Mouse (Mus musculus) CH12.LX (cell line): ENCODE data around the gene 4930544D05Rik.

Source experiments
- CTCF ChIP-seq, 2 experiments: IDR thresholded peaks in 1 of 2; conservative IDR thresholded peaks in 1 of 2; 2 replicates each; pipeline ENCODE4 v1.5.1; 2011 to 2012; ENCODE audit warnings: low read depth in 2 of 2, low read length in 2 of 2, improper control_type of control experiment in 1 of 2, inconsistent platforms in 1 of 2, mild to moderate bottlenecking in 1 of 2, moderate library complexity in 1 of 2
- EP300 ChIP-seq: IDR thresholded peaks from 2 replicates; pipeline ENCODE4 v1.6.1; 2011; ENCODE audit warnings: low read length, improper control_type of control experiment
- IRF4 ChIP-seq: IDR thresholded peaks from 2 replicates; pipeline ENCODE4 v1.6.1; 2014; ENCODE audit warnings: low read depth, mild to moderate bottlenecking, inconsistent platforms, low read length, improper control_type of control experiment
- POLR2A ChIP-seq: IDR thresholded peaks from 2 replicates; pipeline ENCODE4 v1.6.1; 2011; ENCODE audit warnings: low read depth, mild to moderate bottlenecking, improper control_type of control experiment, low read length
- RAD21 ChIP-seq: IDR thresholded peaks from 2 replicates; pipeline ENCODE4 v1.6.1; 2011; ENCODE audit warnings: low read depth, mild to moderate bottlenecking, low read length, improper control_type of control experiment, moderate library complexity
- TBP ChIP-seq: conservative IDR thresholded peaks from 2 replicates; pipeline ENCODE4 v1.6.1; 2011; ENCODE audit warnings: low read depth, low read length, improper control_type of control experiment
- TCF12 ChIP-seq: IDR thresholded peaks from 2 replicates; pipeline ENCODE4 v1.6.1; 2014; ENCODE audit warnings: low read depth, mild to moderate bottlenecking, inconsistent platforms, low read length, improper control_type of control experiment
- USF1 ChIP-seq: IDR thresholded peaks from 2 replicates; pipeline ENCODE4 v1.6.1; 2014; ENCODE audit warnings: low read depth, mild to moderate bottlenecking, inconsistent platforms, low read length, improper control_type of control experiment

DNA sequence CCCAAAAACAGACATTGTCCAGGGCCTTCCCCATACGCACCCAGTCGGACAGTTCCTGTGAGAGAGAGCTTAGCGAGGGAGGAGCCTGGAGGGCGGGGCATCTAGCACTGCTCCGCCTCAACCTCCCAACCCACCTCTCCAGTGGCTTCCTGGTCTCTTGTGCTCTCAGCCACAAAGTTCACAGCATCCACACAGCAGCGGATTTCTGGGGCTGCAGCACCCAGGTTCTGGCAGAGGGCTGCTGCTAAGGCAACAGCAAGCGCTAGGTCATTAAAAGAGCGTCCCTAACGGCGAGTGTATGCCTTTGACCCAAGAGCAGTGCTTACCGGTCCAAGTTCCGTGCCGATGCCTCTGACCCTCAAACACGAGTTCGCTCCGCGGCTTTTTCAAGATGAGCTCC lies 574 bp upstream of the 4930544D05Rik start:
- TF ChIP-seq POLR2A (peak; percentile 58), CTCF (conservative IDR thresholded peaks at IDR 0.05 in 1 of 2, IDR thresholded peaks at IDR 0.05 in 1 of 2; ENCODE audit: low read depth in 2 of 2, low read length in 2 of 2) (no peak), IRF4 (no peak), USF1 (no peak), TBP (no peak), EP300 (no peak), TCF12 (no peak; the same call in 1 of the 2 replicates), RAD21 (no peak)
